Mouse (Mus musculus) MEL (cell line): ENCODE results near the gene Atp5h.

Experiments used
- CTCF ChIP-seq, 3 experiments: IDR thresholded peaks in 2 of 3; conservative IDR thresholded peaks in 1 of 3; 2 replicates each; pipeline ENCODE4 v1.5.1; 2011 to 2012; ENCODE audit warnings: low read length in 3 of 3, low read depth in 2 of 3, mild to moderate bottlenecking in 2 of 3, improper control_type of control experiment in 1 of 3, inconsistent platforms in 1 of 3, mixed read lengths in 1 of 3, moderate library complexity in 1 of 3; ENCODE audit not compliant: control insufficient read depth in 1 of 3, insufficient read depth in 1 of 3, poor library complexity in 1 of 3, severe bottlenecking in 1 of 3
- EP300 ChIP-seq, 2 experiments: IDR thresholded peaks; 2 replicates each; pipeline ENCODE4 v1.6.1; 2011; ENCODE audit warnings: improper control_type of control experiment in 2 of 2, low read length in 2 of 2, low read depth in 1 of 2, mild to moderate bottlenecking in 1 of 2
- GATA1 ChIP-seq: IDR thresholded peaks from 2 replicates; pipeline ENCODE4 v1.6.1; 2011; ENCODE audit warnings: low read depth, low read length, improper control_type of control experiment
- HCFC1 ChIP-seq: IDR thresholded peaks from 2 replicates; pipeline ENCODE4 v1.6.1; 2012; ENCODE audit warnings: low read depth, mild to moderate bottlenecking, inconsistent platforms, low read length, improper control_type of control experiment, moderate library complexity
- MXI1 ChIP-seq: IDR thresholded peaks from 2 replicates; pipeline ENCODE4 v1.6.1; 2011; ENCODE audit warnings: mild to moderate bottlenecking, low read depth, low read length, improper control_type of control experiment
- MYC ChIP-seq: IDR thresholded peaks from 2 replicates; pipeline ENCODE4 v1.6.1; 2011; ENCODE audit warnings: low read depth, mild to moderate bottlenecking, low read length, improper control_type of control experiment, moderate library complexity
- POLR2A ChIP-seq, 2 experiments: IDR thresholded peaks; 2 replicates each; pipeline ENCODE4 v1.6.1; 2011 to 2012; ENCODE audit warnings: low read length in 2 of 2, mild to moderate bottlenecking in 2 of 2, control low read depth in 1 of 2, improper control_type of control experiment in 1 of 2, low read depth in 1 of 2, moderate library complexity in 1 of 2; ENCODE audit not compliant: control insufficient read depth in 1 of 2, insufficient read depth in 1 of 2, poor library complexity in 1 of 2
- SIN3A ChIP-seq: IDR thresholded peaks from 2 replicates; pipeline ENCODE4 v1.6.1; 2012; ENCODE audit warnings: low read length, improper control_type of control experiment, inconsistent platforms
- TAL1 ChIP-seq: IDR thresholded peaks from 2 replicates; pipeline ENCODE4 v1.6.1; 2012; ENCODE audit warnings: mild to moderate bottlenecking, inconsistent platforms, low read length, moderate library complexity, mixed read lengths
- TCF12 ChIP-seq: IDR thresholded peaks from 2 replicates; pipeline ENCODE4 v1.6.1; 2014; ENCODE audit warnings: low read depth, mild to moderate bottlenecking, inconsistent platforms, low read length, improper control_type of control experiment, moderate library complexity
- ZKSCAN1 ChIP-seq: IDR thresholded peaks from 2 replicates; pipeline ENCODE4 v1.6.1; 2012; ENCODE audit warnings: low read depth, mild to moderate bottlenecking, inconsistent platforms, low read length, improper control_type of control experiment, moderate library complexity
- ZNF384 ChIP-seq: IDR thresholded peaks from 2 replicates; pipeline ENCODE4 v1.6.1; 2012; ENCODE audit warnings: low read depth, mild to moderate bottlenecking, inconsistent platforms, low read length, improper control_type of control experiment

GRCm38 (mm10) chr11:115437571-115438122, 17.9 kb upstream of the Atp5h start:
- TF ChIP-seq CTCF (IDR thresholded peaks at IDR 0.05 in 2 of 3, conservative IDR thresholded peaks at IDR 0.05 in 1 of 3; ENCODE audit: control insufficient read depth in 1 of 3, insufficient read depth in 1 of 3, low read depth in 2 of 3, low read length in 3 of 3, poor library complexity in 1 of 3, severe bottlenecking in 1 of 3), result no peak
- TF ChIP-seq TAL1, result no peak
- TF ChIP-seq MXI1, result peak; percentile 51; the same call in 1 of the 2 replicates
- TF ChIP-seq EP300 (IDR thresholded peaks at IDR 0.05; ENCODE audit: low read depth in 1 of 2, low read length in 2 of 2), result peak; percentile 59 to 62
- TF ChIP-seq ZNF384, result no peak
- TF ChIP-seq GATA1, result peak; percentile 40; the same call in 1 of the 2 replicates
- no peak for TF ChIP-seq ZKSCAN1
- no peak for TF ChIP-seq HCFC1
- no peak for TF ChIP-seq POLR2A (IDR thresholded peaks at IDR 0.05; ENCODE audit: control insufficient read depth in 1 of 2, insufficient read depth in 1 of 2, low read depth in 1 of 2, low read length in 2 of 2, poor library complexity in 1 of 2)
- no peak for TF ChIP-seq TCF12
- 0 out of 2 replicates have a peak, but pooled peaks have one; percentile 19 for TF ChIP-seq MYC
- peak; percentile 68 for TF ChIP-seq SIN3A
